Mouse (Mus musculus) left cerebral cortex, adult 2 months (tissue): ENCODE results near the gene Vps53. TPM values are rescaled to one million over a fixed set of nuclear protein-coding genes. Genes with fewer than 3 reads are reported as not detected.

Source experiments
- DNase-seq, 2 experiments: peaks; one replicate each; pipeline ENCODE4 v3.0.0; 2021 to 2022; ENCODE audit warnings: low spot score in 2 of 2, mixed read lengths in 1 of 2; ENCODE audit errors: extremely low spot score in 1 of 2
- H3K27ac ChIP-seq: fragments of 200-600 bp; 2 replicates; pipeline ENCODE4 v1.8.1; 2022
- H3K4me3 ChIP-seq: fragments of 200-600 bp; 2 replicates; pipeline ENCODE4 v1.8.1; 2022
- CTCF ChIP-seq: fragments of 200-600 bp; IDR thresholded peaks from 2 replicates; pipeline ENCODE4 v1.8.1; 2022; ENCODE audit warnings: antibody characterized with exemption, mild to moderate bottlenecking, moderate library complexity
- intact Hi-C: fragments of 180-260 bp; cut with DNase I; formaldehyde crosslinking; loops from one replicate; pipeline ENCODE4 v1.15.1; 2025
- total RNA-seq, 2 experiments: library from RNA; stranded (reverse); gene quantifications; 2 replicates each; pipeline ENCODE4 v1.2.3; 2021

Vps53 gene
- total RNA-seq, 2 experiments from 2014 or later, result 85.1 to 85.3 TPM

- no peak for TF ChIP-seq CTCF
- intact Hi-C loops, result loop anchor here (1.0 to 10.0 kb wide), 4 partner anchors 79 to 384 kb away; no protein-coding TSS in a partner anchor
- no peak overlapping the region for H3K27ac ChIP-seq
- no peak overlapping the region for H3K4me3 ChIP-seq
- no peak for DNase-seq
Observed at GRCm38 (mm10) chr11:76166657-76167056, 12.8 kb downstream of the Vps53 start.

- DNase-seq, result no peak
- intact Hi-C loops, result loop anchor here (10.0 kb wide), 1 partner anchor 155 kb away; no protein-coding TSS in a partner anchor
- no peak overlapping the region for H3K4me3 ChIP-seq
- TF ChIP-seq CTCF, result no peak
- no peak overlapping the region for H3K27ac ChIP-seq
Observed at GRCm38 (mm10) chr11:76160251-76160650, 19.2 kb downstream of the Vps53 start.

- no peak for TF ChIP-seq CTCF
- H3K4me3 ChIP-seq, result no peak overlapping the region
- no peak for DNase-seq
Observed at GRCm38 (mm10) chr11:76158375-76158774, 21.1 kb downstream of the Vps53 start.

GRCm38 (mm10) chr11:76154861-76155260 is 24.6 kb downstream of the Vps53 start:
- intact Hi-C loops, result no loop called here
- H3K27ac ChIP-seq, result no peak overlapping the region
- TF ChIP-seq CTCF, result no peak
- DNase-seq, result no peak
- H3K4me3 ChIP-seq, result no peak overlapping the region

More at GRCm38 (mm10) chr11:76158375-76158774, 21.1 kb downstream of the Vps53 start:
- H3K27ac ChIP-seq, result no peak overlapping the region
- intact Hi-C loops, result no loop called here

GRCm38 (mm10) chr11:76154200-76154599 is 25.2 kb downstream of the Vps53 start:
- H3K27ac ChIP-seq, result no peak overlapping the region
- no peak for DNase-seq
- intact Hi-C loops, result no loop called here
- no peak for TF ChIP-seq CTCF
- H3K4me3 ChIP-seq, result no peak overlapping the region

- intact Hi-C loops, result no loop called here
- no peak for DNase-seq
- TF ChIP-seq CTCF, result no peak
- Histone ChIP-seq H3K27ac (no peak overlapping the region), H3K4me3 (no peak overlapping the region)
Observed at GRCm38 (mm10) chr11:76153236-76153951, 26.1 kb downstream of the Vps53 start.

- intact Hi-C loops, result no loop called here
- H3K27ac ChIP-seq, result no peak overlapping the region
- no peak overlapping the region for H3K4me3 ChIP-seq
- no peak for TF ChIP-seq CTCF
- DNase-seq, result no peak
Observed at GRCm38 (mm10) chr11:76150980-76151379, 28.5 kb downstream of the Vps53 start.

GRCm38 (mm10) chr11:76148055-76149008 is 31.1 kb downstream of the Vps53 start:
- Histone ChIP-seq H3K4me3 (no peak overlapping the region), H3K27ac (peak overlapping the region; percentile 24)
- TF ChIP-seq CTCF, result no peak
- intact Hi-C loops, result no loop called here
- no peak for DNase-seq

GRCm38 (mm10) chr11:76146187-76147010 is 33.0 kb downstream of the Vps53 start:
- no peak overlapping the region for H3K4me3 ChIP-seq
- no peak overlapping the region for H3K27ac ChIP-seq
- intact Hi-C loops, result no loop called here
- no peak for TF ChIP-seq CTCF
- DNase-seq, result no peak

GRCm38 (mm10) chr11:76145169-76145568 is 34.3 kb downstream of the Vps53 start:
- Histone ChIP-seq H3K4me3 (no peak overlapping the region), H3K27ac (no peak overlapping the region)
- intact Hi-C loops, result no loop called here
- DNase-seq, result no peak
- no peak for TF ChIP-seq CTCF

- H3K4me3 ChIP-seq, result no peak overlapping the region
Observed at GRCm38 (mm10) chr11:76144386-76144785, 35.1 kb downstream of the Vps53 start.

GRCm38 (mm10) chr11:76137996-76138395 is 41.5 kb downstream of the Vps53 start:
- Histone ChIP-seq H3K4me3 (no peak overlapping the region), H3K27ac (no peak overlapping the region)
- intact Hi-C loops, result no loop called here
- DNase-seq, result no peak
- TF ChIP-seq CTCF, result no peak

More at GRCm38 (mm10) chr11:76144386-76144785, 35.1 kb downstream of the Vps53 start:
- intact Hi-C loops, result no loop called here
- TF ChIP-seq CTCF, result no peak
- DNase-seq, result no peak
- H3K27ac ChIP-seq, result no peak overlapping the region
